Mouse (Mus musculus) cerebral cortex, adult 2 months (tissue): Measurements from ENCODE around the gene Adamts12.

Experiments used
- WGBS: fragments of 180-500 bp; shearing (Covaris S2); methylation state at CpG from one replicate; pipeline ENCODE4 v1.1.7; 2018; 5-methylcytosine and 5-hydroxymethylcytosine counted together

Adamts12 gene

GRCm38 (mm10) chr15:11075726-11076361, 11.3 kb downstream of the Adamts12 start:
- 86% methylated on average over 3 of the region's 3 CpGs for WGBS

DNA sequence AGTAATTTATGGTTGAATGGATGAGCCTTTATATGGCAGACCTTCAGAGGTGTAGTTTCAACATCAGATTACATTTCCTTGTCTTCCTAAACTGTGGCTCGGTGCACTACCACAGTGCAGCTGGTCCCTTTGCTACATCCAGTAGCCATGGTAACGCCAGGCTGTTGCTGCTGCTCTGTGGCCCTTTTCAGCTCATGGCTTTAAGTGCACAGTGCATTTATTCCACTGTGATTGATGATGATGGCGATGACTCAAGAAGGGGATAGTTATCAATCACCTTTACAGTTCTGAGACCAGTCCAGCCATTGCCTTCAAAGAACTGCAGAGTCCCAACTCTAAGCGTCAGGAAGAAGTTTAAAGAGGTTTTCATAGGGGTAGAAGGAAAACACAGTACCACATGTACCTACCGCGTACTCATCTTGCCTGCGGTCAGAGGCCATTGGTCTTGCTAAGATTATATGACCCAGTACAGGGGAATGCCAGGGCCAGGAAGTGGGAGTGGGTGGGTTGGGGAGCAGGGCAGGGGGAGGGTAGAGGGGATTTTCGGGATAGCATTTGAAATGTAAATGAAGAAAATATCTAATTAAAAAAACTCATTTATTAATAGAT, 18.5 kb downstream of the Adamts12 start:
- WGBS, result 74% methylated on average over 8 of the region's 8 CpGs

DNA sequence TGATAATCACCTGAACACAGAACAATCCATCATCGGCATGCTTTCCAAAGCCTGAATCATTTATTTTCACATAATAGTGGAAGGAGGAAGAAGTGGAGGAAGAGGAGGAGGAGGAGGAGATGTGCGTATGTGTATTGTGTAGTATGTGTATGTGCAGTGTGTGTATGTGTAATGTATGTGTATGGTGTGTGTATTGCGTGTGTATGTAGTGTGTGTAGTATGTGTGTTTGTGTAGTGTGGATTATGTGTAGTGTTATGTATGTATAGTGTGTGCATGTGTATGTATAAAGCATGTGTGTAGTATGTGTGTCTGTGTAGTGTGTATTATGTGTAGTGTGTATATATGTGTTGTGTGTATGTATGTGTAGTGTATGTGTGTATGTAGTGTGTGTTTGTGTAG, 19.1 kb downstream of the Adamts12 start:
- WGBS, result 94% methylated on average over 3 of the region's 3 CpGs

DNA sequence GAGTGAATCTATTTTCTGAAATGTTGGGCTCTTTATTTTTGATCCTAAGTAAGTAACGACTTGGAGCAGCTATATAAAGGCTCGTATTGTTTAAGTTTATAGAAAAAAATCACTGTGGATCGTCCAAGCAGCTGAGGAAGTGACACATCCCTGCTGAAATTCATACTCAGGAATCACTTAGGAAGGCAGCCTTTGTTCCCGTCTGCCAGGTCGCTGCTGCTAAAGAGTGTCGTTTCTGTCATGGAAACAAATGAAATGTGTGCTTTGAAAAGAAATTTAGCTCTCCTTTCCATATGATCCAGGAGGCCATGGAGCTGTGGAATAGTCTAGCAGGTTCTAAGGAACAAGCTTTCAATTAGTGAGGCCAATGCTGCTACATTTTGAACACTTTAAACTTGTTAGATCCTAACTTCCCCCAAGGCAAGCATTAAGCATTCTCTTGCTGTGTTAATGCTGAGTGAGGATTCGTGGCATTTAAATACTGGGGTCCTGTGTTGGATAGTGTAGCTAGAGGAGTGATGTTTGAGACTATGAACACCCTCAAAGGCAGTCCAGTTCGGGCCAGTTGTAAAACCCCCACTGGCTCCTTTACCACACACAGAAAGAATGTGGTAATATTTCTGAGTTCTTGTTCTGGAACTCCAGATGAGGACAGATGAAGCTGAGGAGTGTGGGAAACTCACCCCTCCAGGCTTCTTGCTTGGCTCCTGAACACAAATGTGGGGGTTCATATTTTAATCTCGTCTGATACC, 19.8 kb downstream of the Adamts12 start:
- WGBS, result 30% methylated on average over 9 of the region's 9 CpGs

DNA sequence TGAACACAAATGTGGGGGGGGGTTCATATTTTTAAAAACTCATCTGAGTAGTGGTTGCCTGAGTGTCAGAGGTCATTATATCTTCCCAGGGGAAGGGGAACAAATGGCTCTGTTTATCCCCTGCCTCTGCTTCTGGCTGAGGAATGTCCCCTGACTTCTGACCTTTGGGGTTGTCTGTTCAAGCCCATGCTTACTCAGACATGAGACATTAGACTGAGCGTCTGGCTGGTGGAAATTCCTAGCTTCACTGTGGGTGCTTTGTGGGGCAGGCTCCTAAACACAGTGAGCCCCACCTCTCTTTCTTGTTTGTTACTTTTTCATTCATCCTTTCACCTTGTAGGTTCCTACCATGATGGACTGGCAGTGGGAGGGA, 20.4 kb downstream of the Adamts12 start:
- WGBS, result 85% methylated on average over 1 of the region's 1 CpGs

- 75% methylated on average over 3 of the region's 3 CpGs for WGBS
Measured at GRCm38 (mm10) chr15:11089494-11089893, 24.9 kb downstream of the Adamts12 start.

- 43% methylated on average over 3 of the region's 3 CpGs for WGBS
Measured at GRCm38 (mm10) chr15:11095566-11095965, 31.0 kb downstream of the Adamts12 start.

- WGBS, result 79% methylated on average over 4 of the region's 4 CpGs
Measured at GRCm38 (mm10) chr15:11097967-11098702, 33.5 kb downstream of the Adamts12 start.

- 73% methylated on average over 7 of the region's 7 CpGs for WGBS
Measured at GRCm38 (mm10) chr15:11098940-11099339, 34.4 kb downstream of the Adamts12 start.

GRCm38 (mm10) chr15:11100917-11101316, 36.3 kb downstream of the Adamts12 start:
- WGBS, result 89% methylated on average over 4 of the region's 4 CpGs

- WGBS, result 81% methylated on average over 2 of the region's 2 CpGs
Measured at GRCm38 (mm10) chr15:11105101-11105500, 40.5 kb downstream of the Adamts12 start.

- WGBS, result 85% methylated on average over 5 of the region's 5 CpGs
Measured at GRCm38 (mm10) chr15:11107376-11107775, 42.8 kb downstream of the Adamts12 start.

DNA sequence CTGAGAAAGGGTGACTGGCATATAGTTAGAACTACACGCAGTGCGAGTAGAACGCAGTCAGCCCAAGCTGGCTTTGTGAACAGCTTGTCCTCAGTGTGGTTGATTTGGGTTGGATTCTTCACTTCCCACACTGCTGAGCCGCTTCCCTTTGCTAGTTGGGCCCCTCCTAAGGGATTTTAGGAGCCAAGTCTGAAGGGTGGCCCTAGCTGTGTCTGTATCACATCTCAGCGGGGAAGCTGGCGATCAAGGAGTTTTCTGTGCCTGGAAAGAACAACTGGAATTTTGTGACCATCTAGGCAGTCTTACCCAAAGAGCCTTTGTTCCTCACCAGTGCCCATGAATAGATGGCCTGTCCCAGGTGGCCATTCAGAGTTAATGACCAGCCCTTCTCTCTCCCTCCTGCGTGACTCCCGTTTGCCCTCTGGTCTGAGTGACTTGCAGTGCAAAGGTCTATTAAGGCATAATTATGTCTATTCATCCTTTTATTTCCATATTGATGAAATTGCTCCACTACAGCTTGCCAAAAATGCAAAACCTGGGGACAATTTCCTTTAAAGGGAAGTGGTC, 50.1 kb downstream of the Adamts12 start:
- 61% methylated on average over 8 of the region's 8 CpGs for WGBS

DNA sequence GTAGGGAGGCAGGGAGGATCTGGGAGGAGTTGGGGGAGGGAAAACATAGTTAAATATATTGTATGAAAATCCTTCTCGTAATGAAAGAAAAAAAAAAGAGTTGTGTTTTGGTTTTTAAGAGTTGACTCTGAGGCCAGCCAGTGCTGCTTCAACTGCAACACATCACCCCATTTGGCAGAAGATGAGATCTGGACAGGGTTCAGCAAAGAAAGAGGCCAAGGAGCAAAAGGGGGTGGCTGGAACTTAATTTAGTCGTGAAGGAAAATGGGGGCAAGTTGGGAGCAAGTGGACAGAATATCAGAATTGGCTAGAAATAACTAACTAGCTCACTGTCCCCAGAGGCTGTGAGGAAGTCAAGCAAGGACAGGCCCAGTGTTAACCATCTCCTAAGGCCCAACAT, 51.7 kb downstream of the Adamts12 start:
- WGBS, result 73% methylated on average over 2 of the region's 2 CpGs

GRCm38 (mm10) chr15:11116853-11117252, 52.3 kb downstream of the Adamts12 start:
- 77% methylated on average over 3 of the region's 3 CpGs for WGBS

DNA sequence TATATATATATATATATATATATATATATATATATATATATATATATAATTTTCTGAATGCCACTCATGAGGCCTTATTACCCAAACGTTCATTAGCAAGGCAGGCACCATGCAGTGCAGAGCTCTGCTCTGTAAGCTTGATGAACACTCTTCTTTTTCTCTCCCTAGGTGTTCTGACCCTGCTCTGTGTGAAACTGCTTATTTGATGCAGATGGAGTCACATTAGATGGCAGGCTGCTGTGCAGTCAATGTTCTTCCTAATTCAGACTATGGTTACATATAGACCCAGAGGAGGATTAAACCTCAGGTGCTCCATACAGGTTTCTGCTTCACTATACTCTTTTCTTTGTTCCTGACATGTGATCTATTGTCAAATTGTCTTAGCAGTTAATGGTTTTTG, 57.1 kb downstream of the Adamts12 start:
- WGBS, result 50% methylated on average over 1 of the region's 1 CpGs

DNA sequence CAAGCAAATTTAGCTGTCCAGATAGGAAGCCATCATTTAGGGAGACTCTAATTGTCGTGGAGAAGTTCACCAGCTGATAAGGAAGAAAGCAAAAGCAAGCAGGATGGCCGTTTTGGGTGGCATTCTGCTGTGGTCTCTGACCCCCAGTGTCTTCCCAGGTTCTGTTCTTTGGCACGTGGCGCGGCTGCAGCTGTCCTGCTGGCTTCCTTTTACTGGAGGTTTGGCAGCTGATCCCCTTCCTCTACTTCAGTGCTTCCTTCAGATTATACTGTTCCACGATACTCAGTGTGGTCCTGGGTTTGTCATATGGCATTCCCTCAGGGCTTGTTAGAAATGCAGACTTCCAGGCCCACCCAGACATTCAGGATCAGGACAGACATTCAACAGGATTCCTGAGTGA, 63.9 kb downstream of the Adamts12 start:
- WGBS, result 74% methylated on average over 6 of the region's 6 CpGs

- 93% methylated on average over 5 of the region's 5 CpGs for WGBS
Measured at GRCm38 (mm10) chr15:11132586-11133558, 68.3 kb downstream of the Adamts12 start.

GRCm38 (mm10) chr15:11145581-11145980, 81.0 kb downstream of the Adamts12 start:
- whole genome bisulfite sequencing, result 64% methylated on average over 3 of the region's 3 CpGs

DNA sequence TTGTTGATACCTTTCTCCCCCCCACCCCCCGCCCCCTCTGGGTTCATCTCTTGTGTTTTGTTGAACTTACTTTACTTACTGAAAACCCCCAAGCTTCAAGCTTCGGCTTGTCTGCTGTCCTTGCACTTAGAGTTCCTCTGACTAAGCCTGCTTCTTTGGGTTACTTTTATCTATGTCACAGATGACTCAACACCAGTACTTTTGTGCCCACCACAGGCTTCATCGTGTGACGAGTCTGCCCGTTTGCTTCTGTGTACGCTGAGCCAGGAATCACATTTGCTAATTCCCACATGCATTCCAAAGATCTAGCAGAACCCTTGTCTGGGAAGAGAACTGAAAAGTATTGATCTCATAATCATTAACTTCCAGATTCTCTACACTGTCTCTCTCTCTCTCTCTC, 94.8 kb downstream of the Adamts12 start:
- WGBS, result 55% methylated on average over 6 of the region's 6 CpGs

GRCm38 (mm10) chr15:11160759-11161158, 96.2 kb downstream of the Adamts12 start:
- 62% methylated on average over 2 of the region's 2 CpGs for WGBS
